Mouse (Mus musculus) kidney, adult 9 months (tissue): ENCODE measurements around the gene Rtbdn.
"Not testable (repeated sequence)": the region's sequence is repeated elsewhere in the genome, so short reads cannot be mapped to it uniquely, and the experiment has no call there.

Experiments
- DNase-seq: peaks from one replicate; pipeline ENCODE4 v3.0.0; 2022

Rtbdn gene

GRCm38 (mm10) chr8:84946528-84947240 lies at the start of gene Rtbdn:
TSS of gene Rtbdn (plus strand) at chr8:84946991.
- no peak for DNase-seq

DNA sequence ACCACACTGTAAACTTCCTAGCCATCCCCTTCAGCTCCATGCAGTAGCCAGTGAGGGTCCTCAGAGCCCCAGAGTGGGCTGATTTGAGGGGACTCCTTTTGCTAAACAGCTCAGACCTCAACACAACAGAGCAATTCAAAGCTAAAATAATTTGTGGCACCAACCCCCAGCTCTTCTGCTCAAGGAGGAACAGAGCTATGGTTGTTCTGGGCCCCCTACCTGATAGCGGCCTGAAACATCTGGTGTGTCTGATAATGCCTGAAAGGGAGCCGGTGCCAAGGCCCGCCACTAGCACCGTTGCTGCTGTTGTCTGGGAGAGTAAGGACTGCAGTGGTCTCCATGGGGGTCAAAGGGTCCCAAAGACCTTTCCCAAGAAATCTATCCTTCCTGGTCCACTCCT lies 45.7 kb upstream of the Rtbdn start:
- no peak for DNase-seq

DNA sequence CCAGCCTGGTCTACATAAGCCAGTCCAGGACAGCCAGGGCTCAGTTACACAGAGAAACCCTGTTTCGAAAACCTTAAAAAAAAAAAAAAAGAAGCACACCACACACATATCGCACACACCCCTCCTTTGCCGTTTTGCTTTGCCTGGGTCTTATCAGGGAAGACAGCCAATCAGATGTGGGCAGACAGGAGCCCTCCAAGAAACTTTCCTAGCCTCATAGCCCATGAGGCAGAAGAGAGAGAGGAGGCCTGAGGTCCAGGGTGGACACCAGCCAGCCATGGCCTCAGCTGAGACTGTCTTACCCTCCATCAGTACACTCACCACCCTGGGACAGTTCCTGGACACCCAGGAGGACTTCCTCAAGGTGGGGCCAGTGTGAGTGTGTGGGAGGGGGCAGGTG lies 45.0 kb upstream of the Rtbdn start, which contains the start of gene Klf1:
TSS of gene Klf1 (plus strand) at position 177 of the 400 bp plus-strand sequence.
- DNase-seq, result no peak

DNA sequence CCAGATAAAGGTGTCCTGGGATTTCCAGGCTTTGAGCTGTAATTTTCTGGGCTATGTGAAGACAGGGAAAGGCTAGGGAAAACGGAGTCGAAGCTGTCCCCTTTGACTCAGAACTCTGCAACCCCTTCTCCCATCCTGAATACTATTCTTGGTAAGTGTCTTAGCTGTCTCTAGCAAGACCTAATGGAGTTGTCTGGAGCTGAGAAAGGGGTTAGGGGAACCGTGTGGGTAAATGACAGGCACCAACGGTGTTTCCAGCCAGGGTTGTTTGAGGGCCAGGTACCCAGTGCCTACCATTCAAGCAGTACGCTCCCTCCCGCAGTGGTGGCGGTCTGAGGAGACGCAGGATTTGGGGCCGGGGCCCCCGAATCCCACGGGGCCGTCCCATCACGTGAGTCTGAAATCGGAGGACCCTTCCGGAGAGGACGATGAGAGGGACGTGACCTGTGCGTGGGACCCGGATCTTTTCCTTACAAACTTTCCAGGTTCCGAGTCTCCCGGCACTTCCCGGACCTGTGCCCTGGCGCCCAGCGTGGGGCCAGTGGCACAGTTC lies 44.3 kb upstream of the Rtbdn start:
- DNase-seq, result peak; percentile 28

DNA sequence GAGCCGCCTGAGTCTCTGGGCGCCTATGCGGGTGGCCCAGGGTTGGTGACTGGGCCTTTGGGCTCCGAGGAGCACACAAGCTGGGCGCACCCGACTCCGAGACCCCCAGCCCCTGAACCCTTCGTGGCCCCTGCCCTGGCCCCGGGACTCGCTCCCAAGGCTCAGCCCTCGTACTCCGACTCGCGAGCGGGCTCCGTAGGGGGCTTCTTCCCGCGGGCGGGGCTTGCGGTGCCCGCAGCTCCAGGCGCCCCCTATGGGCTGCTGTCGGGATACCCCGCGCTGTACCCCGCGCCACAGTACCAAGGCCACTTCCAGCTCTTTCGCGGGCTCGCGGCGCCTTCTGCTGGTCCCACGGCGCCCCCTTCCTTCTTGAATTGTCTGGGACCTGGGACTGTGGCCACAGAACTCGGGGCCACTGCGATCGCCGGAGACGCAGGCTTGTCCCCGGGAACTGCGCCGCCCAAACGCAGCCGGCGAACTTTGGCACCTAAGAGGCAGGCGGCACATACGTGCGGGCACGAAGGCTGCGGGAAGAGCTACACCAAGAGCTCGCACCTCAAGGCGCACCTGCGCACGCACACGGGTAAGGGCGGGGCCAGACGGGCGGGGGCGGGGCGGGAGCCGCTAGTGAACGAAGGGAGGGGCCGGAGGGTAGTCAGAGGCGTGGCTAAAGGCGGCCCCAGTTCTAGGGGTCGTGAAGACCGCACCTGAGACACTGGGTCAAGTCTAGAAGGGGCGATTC lies 43.7 kb upstream of the Rtbdn start:
- DNase-seq, result peak; percentile 97

DNA sequence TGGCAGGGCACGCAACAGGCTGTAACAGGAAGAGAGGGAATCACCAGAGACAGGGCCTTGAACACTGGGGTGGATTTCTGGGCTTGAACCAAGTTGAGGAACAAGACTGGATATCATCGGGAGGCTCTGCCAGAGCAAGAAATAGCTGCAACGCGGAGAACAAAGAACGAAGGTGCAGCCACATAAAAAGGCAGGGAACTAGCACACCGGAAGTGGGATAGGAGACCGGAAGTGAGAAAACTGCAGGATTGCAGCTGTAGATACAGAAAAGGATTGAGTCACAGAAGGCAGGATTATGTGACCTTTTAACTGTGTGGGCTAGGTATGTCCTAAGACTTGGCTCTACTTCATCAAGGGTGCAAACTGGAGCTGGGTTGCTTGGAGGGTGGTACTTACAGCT lies 42.4 kb upstream of the Rtbdn start:
- no peak for DNase-seq

DNA sequence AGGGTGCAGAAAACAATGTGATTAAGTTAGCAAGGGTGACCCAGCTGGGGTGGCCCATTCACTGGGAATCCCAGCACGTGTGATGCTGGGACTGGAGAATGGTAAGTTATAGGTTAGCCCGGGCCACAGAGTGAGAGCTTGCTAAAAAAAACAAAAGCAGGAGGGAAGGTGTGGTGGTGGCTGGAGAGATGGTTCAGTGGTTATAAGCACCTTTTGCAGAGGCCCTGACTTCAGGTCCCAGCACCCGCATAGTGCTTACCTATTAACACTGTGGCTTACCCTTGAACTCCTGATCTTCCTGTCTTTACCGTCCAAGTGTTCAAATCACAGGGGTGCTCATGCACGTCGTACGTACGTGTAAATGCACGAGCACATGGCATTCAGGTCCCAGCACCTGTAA lies 39.8 kb upstream of the Rtbdn start:
- no peak for DNase-seq

- DNase-seq, result no peak
Observed at GRCm38 (mm10) chr8:84907493-84907892, 39.3 kb upstream of the Rtbdn start.

DNA sequence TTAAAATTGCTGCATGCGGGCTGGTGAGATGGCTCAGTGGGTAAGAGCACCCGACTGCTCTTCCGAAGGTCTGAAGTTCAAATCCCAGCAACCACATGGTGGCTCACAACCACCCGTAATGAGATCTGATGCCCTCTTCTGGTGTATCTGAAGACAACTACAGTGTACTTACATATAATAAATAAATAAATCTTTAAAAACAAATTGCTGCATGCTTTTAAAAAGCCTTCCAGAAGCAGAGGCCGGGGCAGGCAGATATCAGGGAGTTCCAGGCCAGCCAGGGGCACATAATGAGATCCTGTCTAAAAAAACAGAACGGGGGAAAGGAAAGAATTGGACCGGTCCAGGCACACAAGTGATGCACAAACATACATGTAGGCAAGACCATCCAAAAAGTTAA lies 38.8 kb upstream of the Rtbdn start:
- not testable (repeated sequence) for DNase-seq

- DNase-seq, result peak; percentile 98
Observed at GRCm38 (mm10) chr8:84908421-84909161, 38.2 kb upstream of the Rtbdn start, which contains the start of gene Dnase2a. TSS of gene Dnase2a (plus strand) at chr8:84908560.

DNA sequence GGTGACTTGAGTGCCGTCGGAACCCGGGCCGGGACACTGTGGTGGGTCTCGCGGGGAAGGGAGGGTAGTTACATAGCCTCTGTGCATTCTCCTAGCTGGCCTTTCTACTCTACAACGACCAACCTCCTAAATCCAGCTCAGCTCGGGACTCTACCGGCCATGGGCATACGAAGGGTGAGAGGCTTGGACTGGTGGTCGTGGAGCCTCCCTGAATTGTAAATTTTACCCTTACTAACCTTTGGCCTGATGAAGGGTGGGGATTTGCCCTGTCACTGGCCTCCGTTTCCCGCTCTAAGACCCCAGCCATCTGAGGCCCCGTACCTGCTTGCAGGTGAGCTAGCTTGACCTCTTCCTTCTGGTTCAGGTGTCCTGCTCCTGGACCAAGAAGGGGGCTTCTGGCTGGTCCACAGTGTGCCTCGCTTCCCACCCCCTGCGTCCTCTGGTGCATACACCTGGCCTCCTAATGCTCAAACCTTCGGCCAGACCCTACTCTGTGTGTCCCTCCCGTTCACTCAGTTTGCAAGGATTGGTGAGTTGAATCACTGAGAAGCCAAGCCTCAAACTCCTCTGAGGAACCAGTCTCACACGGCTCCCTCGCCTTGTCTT lies 37.5 kb upstream of the Rtbdn start:
- DNase-seq, result no peak

DNA sequence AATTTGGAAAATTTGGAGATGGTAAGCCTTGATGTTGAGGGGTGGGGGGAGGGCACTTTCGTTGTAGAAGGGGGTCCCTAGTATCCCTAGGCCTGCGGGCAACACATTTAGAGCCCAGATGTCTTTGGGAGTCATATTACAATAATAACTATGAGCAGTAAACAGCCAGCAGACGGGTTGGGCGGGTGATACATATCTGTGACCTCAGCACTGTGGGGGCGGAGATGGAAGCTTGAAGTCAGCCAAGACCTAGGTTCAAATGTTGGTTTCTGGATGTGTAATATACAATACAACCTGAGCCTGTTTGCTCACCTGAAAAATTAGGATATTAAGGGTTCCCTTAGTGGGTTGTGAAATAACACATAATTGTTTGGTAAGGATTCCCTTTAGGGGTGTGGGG lies 36.8 kb upstream of the Rtbdn start:
- DNase-seq, result no peak

DNA sequence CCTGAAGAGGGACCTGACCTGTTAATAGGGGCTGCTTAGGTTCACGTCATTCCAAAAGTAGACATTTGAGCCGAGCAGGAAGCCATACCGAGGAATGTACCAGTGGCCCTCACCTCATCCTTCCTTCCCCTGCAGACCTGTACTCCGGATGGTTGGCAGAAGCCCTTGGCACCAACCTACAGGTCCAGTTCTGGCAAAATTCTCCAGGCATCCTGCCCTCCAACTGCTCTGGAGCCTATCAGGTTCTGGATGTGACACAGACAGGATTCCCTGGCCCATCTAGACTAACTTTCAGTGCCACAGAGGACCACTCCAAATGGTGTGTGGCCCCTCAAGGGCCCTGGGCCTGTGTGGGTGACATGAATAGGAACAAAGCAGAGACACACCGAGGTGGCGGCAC lies 36.2 kb upstream of the Rtbdn start:
- DNase-seq, result no peak

DNA sequence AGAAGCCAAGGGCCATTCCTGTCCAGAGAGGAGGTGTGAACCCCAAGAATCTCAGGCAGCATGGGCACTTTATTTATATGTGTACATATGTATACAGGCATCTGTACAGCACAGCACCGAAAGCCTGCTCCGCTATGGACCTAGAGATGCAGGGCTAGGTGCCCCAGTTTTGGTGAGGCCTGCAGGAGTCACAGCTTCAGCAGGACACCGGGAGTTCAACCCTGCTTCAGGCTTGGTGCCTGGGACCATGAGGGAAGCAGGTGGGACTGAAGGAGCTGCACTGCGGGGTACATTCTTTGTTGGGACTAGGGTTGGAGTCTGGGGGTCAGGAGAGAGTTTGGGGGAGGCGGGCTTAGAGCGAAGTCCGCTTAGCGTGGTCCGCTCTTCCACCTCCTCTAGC lies 34.9 kb upstream of the Rtbdn start:
- DNase-seq, result no peak

GRCm38 (mm10) chr8:84912391-84912790 lies 34.4 kb upstream of the Rtbdn start:
- no peak for DNase-seq

- peak; percentile 79 for DNase-seq
Observed at GRCm38 (mm10) chr8:84912895-84913501, 33.8 kb upstream of the Rtbdn start.

DNA sequence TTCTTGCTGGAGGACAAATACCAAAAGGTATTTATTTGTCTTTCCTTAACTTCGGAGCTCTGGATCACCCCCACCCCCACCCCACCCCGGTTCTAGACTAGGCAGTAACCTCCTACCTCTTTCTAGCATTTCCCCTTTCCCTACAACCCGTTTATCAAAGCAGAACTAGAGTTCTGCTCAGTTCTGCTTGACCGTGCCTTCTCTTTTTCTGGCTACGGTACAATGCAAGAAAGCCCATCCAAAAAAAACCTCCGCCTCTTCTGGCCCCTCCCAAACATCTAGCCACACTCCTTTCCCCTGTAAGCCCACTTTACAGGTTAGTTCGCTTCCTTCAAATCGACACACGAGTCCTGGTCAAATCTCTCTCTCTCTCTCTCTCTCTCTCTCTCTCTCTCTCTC lies 33.3 kb upstream of the Rtbdn start:
- no peak for DNase-seq

GRCm38 (mm10) chr8:84913960-84914359 lies 32.8 kb upstream of the Rtbdn start:
- peak; percentile 51 for DNase-seq

GRCm38 (mm10) chr8:84915269-84915668 lies 31.5 kb upstream of the Rtbdn start:
- DNase-seq, result no peak

GRCm38 (mm10) chr8:84917781-84918180 lies 29.0 kb upstream of the Rtbdn start:
- DNase-seq, result no peak

DNA sequence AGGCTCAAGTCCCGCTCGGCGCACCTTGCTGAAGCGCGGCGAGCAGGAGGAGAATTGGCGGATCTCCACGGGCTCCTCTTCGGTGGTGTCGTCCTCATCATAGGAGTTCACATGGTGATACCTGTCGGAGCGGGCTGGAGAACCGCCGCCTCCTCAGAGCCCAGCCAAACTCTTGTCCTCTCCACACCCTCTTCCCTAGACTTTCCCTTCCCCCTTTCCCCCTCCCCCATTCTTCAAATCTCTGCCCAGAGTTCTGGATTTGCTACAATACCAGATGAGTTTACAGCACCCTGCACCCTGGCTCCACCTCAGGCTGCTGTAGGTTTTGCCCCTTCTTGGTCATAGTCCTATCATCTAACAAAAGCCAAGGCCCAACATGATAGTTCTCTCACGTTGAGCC lies 28.1 kb upstream of the Rtbdn start:
- no peak for DNase-seq

DNA sequence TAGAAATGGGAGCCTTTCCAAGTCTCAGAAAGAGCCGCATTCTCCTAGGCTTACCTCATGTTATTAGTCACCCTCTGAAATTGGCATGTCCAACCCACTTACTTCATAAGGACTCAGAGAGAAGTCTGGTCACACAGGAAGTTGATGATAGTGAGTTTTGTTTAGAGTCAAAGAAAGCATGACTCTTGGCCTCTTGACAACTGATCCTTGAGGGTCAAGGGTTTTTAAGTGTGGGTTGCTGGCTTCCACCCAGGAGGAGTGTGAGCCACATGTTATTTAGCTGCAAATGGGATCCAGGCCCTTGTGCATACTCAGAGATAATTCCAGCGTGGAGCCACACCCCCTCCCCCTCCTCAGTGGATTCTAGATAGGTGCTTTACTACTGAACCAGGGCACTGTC lies 25.2 kb upstream of the Rtbdn start:
- DNase-seq, result no peak

GRCm38 (mm10) chr8:84925557-84925956 lies 21.2 kb upstream of the Rtbdn start:
- no peak for DNase-seq
